Mouse (Mus musculus): ENCODE results near the gene Tfb2m. TPM values are rescaled to one million over a fixed set of nuclear protein-coding genes. Genes with fewer than 3 reads are reported as not detected.

The Tfb2m gene
- total RNA-seq, 2 experiments from 2014 or later = 46.1 to 46.9 TPM

- no peak for DNase-seq (ENCODE audit: low spot score in 2 of 2)
These were observed 35.3 kb downstream of the Tfb2m start for GRCm38 (mm10) chr1:179510546-179511340.

- peak in 1 of 2 experiments; percentile 26 for DNase-seq (ENCODE audit: low spot score in 2 of 2)
These were observed 39.3 kb downstream of the Tfb2m start for GRCm38 (mm10) chr1:179506530-179507315.

GRCm38 (mm10) chr1:179502565-179502964, 43.5 kb downstream of the Tfb2m start:
- no peak for DNase-seq (ENCODE audit: low spot score in 2 of 2)

- DNase-seq (ENCODE audit: low spot score in 2 of 2) = no peak
These were observed 46.8 kb downstream of the Tfb2m start for GRCm38 (mm10) chr1:179499257-179499656.

GRCm38 (mm10) chr1:179492908-179493307, 53.2 kb downstream of the Tfb2m start:
- no peak for DNase-seq (ENCODE audit: low spot score in 2 of 2)

- no peak for DNase-seq (ENCODE audit: low spot score in 2 of 2)
These were observed 57.5 kb downstream of the Tfb2m start for GRCm38 (mm10) chr1:179488520-179488919.

- no peak for DNase-seq (ENCODE audit: low spot score in 2 of 2)
These were observed 58.1 kb downstream of the Tfb2m start for GRCm38 (mm10) chr1:179487990-179488389.

- no peak for DNase-seq (ENCODE audit: low spot score in 2 of 2)
These were observed 58.8 kb downstream of the Tfb2m start for GRCm38 (mm10) chr1:179487238-179487637.

GRCm38 (mm10) chr1:179485784-179486540, 60.1 kb downstream of the Tfb2m start:
- no peak for DNase-seq (ENCODE audit: low spot score in 2 of 2)

- DNase-seq (ENCODE audit: low spot score in 2 of 2) = no peak
These were observed 65.2 kb downstream of the Tfb2m start for GRCm38 (mm10) chr1:179480862-179481261.

Other genes starting within 250 kb of the Tfb2m start
- gene Smyd3, start 28.2 kb downstream of the Tfb2m start, total RNA-seq (2021) = 1 to 10 TPM; 7.8 to 8.7 TPM
- gene Cnst, start 103 bp upstream of the Tfb2m start, total RNA-seq (2021) = 10 to 100 TPM; 26.0 to 30.7 TPM
- 10 to 100 TPM; 39.7 to 42.1 TPM for gene Sccpdh, start 121.9 kb upstream of the Tfb2m start, total RNA-seq (2021)
- under 1 TPM in 1 of 2 experiments, not detected in 1; 0.10 TPM for gene Kif28, start 199.0 kb upstream of the Tfb2m start, total RNA-seq (2021)